Mouse (Mus musculus) MEL (cell line): ENCODE measurements around the gene Pold4.

ENCODE experiments used
- BHLHE40 ChIP-seq: IDR thresholded peaks from 2 replicates; pipeline ENCODE4 v1.6.1; 2012; ENCODE audit warnings: low read depth, mild to moderate bottlenecking, inconsistent platforms, low read length, improper control_type of control experiment, borderline replicate concordance
- CHD2 ChIP-seq: IDR thresholded peaks from 2 replicates; pipeline ENCODE4 v1.6.1; 2011; ENCODE audit warnings: low read length, improper control_type of control experiment
- CTCF ChIP-seq, 3 experiments: IDR thresholded peaks in 2 of 3; conservative IDR thresholded peaks in 1 of 3; 2 replicates each; pipeline ENCODE4 v1.5.1; 2011 to 2012; ENCODE audit warnings: low read length in 3 of 3, low read depth in 2 of 3, mild to moderate bottlenecking in 2 of 3, improper control_type of control experiment in 1 of 3, inconsistent platforms in 1 of 3, mixed read lengths in 1 of 3, moderate library complexity in 1 of 3; ENCODE audit not compliant: control insufficient read depth in 1 of 3, insufficient read depth in 1 of 3, poor library complexity in 1 of 3, severe bottlenecking in 1 of 3
- E2F4 ChIP-seq: IDR thresholded peaks from 2 replicates; pipeline ENCODE4 v1.6.1; 2011; ENCODE audit warnings: low read depth, low read length, improper control_type of control experiment, borderline replicate concordance
- EP300 ChIP-seq, 2 experiments: IDR thresholded peaks; 2 replicates each; pipeline ENCODE4 v1.6.1; 2011; ENCODE audit warnings: improper control_type of control experiment in 2 of 2, low read length in 2 of 2, low read depth in 1 of 2, mild to moderate bottlenecking in 1 of 2
- HCFC1 ChIP-seq: IDR thresholded peaks from 2 replicates; pipeline ENCODE4 v1.6.1; 2012; ENCODE audit warnings: low read depth, mild to moderate bottlenecking, inconsistent platforms, low read length, improper control_type of control experiment, moderate library complexity
- MAX ChIP-seq: IDR thresholded peaks from 2 replicates; pipeline ENCODE4 v1.6.1; 2011; ENCODE audit warnings: low read length, improper control_type of control experiment
- MAZ ChIP-seq: IDR thresholded peaks from 2 replicates; pipeline ENCODE4 v1.6.1; 2012; ENCODE audit warnings: low read depth, mild to moderate bottlenecking, inconsistent platforms, low read length, improper control_type of control experiment
- MEF2A ChIP-seq: IDR thresholded peaks from 2 replicates; pipeline ENCODE4 v1.6.1; 2014; ENCODE audit warnings: low read depth, mild to moderate bottlenecking, inconsistent platforms, low read length, improper control_type of control experiment; ENCODE audit not compliant: poor library complexity, insufficient replicate concordance, severe bottlenecking; ENCODE audit errors: extremely low read depth
- MYB ChIP-seq: IDR thresholded peaks from 2 replicates; pipeline ENCODE4 v1.6.1; 2011; ENCODE audit warnings: mild to moderate bottlenecking, low read depth, low read length, improper control_type of control experiment
- POLR2A ChIP-seq, 2 experiments: IDR thresholded peaks; 2 replicates each; pipeline ENCODE4 v1.6.1; 2011 to 2012; ENCODE audit warnings: low read length in 2 of 2, mild to moderate bottlenecking in 2 of 2, control low read depth in 1 of 2, improper control_type of control experiment in 1 of 2, low read depth in 1 of 2, moderate library complexity in 1 of 2; ENCODE audit not compliant: control insufficient read depth in 1 of 2, insufficient read depth in 1 of 2, poor library complexity in 1 of 2
- POLR2AphosphoS5 ChIP-seq: IDR thresholded peaks from 2 replicates; pipeline ENCODE4 v1.6.1; 2012; ENCODE audit warnings: low read depth, borderline replicate concordance, mild to moderate bottlenecking, inconsistent platforms, low read length, moderate library complexity, mixed read lengths
- TAL1 ChIP-seq: IDR thresholded peaks from 2 replicates; pipeline ENCODE4 v1.6.1; 2012; ENCODE audit warnings: mild to moderate bottlenecking, inconsistent platforms, low read length, moderate library complexity, mixed read lengths
- UBTF ChIP-seq: IDR thresholded peaks from 2 replicates; pipeline ENCODE4 v1.6.1; 2012; ENCODE audit warnings: low read depth, mild to moderate bottlenecking, inconsistent platforms, low read length, improper control_type of control experiment, moderate library complexity, borderline replicate concordance; ENCODE audit not compliant: insufficient read depth

- TF ChIP-seq CTCF (IDR thresholded peaks at IDR 0.05 in 2 of 3, conservative IDR thresholded peaks at IDR 0.05 in 1 of 3; ENCODE audit: control insufficient read depth in 1 of 3, insufficient read depth in 1 of 3, low read depth in 2 of 3, low read length in 3 of 3, poor library complexity in 1 of 3, severe bottlenecking in 1 of 3) (no peak), MEF2A (no peak), EP300 (IDR thresholded peaks at IDR 0.05; ENCODE audit: low read depth in 1 of 2, low read length in 2 of 2) (no peak), MYB (no peak), BHLHE40 (no peak), POLR2A (IDR thresholded peaks at IDR 0.05; ENCODE audit: control insufficient read depth in 1 of 2, insufficient read depth in 1 of 2, low read depth in 1 of 2, low read length in 2 of 2, poor library complexity in 1 of 2) (no peak), POLR2AphosphoS5 (no peak), MAX (no peak), E2F4 (no peak), CHD2 (no peak), MAZ (no peak), HCFC1 (no peak), TAL1 (no peak), UBTF (no peak)
These were observed 39.3 kb downstream of the Pold4 start for GRCm38 (mm10) chr19:4270972-4271371.
